Mouse (Mus musculus) right cerebral cortex, postnatal 25 days (tissue): ENCODE measurements at regions not wholly inside any gene's neighbourhood (a gene's known extent, or its start where the extent isn't known, plus 50 kb on each side); places are given as distances from the start of the nearest gene placed in this dataset.

ENCODE experiments used
- DNase-seq: peaks from one replicate; pipeline ENCODE4 v3.0.0; 2022

GRCm38 (mm10) chr12:118784643-118785042 is 61.5 kb upstream of the Sp8 start:
- DNase-seq = no peak

GRCm38 (mm10) chr12:118781978-118782377 is 64.2 kb upstream of the Sp8 start:
- no peak for DNase-seq

- no peak for DNase-seq
These were observed 70.6 kb upstream of the Sp8 start for GRCm38 (mm10) chr12:118775463-118776064.

GRCm38 (mm10) chr12:118772790-118773189 is 73.3 kb upstream of the Sp8 start:
- no peak for DNase-seq

GRCm38 (mm10) chr12:118766472-118766871 is 79.7 kb upstream of the Sp8 start:
- no peak for DNase-seq

GRCm38 (mm10) chr12:118754076-118754475 is 92.1 kb upstream of the Sp8 start:
- DNase-seq = no peak

GRCm38 (mm10) chr12:118739103-118739502 is 107.0 kb upstream of the Sp8 start:
- no peak for DNase-seq

- no peak for DNase-seq
These were observed 120.2 kb upstream of the Sp8 start for GRCm38 (mm10) chr12:118725891-118726290.

- no peak for DNase-seq
These were observed 126.1 kb upstream of the Sp8 start for GRCm38 (mm10) chr12:118719878-118720573.

GRCm38 (mm10) chr12:118716824-118717223 is 129.3 kb upstream of the Sp8 start:
- no peak for DNase-seq

- peak; percentile 9 for DNase-seq
These were observed 139.5 kb upstream of the Sp8 start for GRCm38 (mm10) chr12:118706626-118707025.

- DNase-seq = no peak
These were observed 141.3 kb upstream of the Sp8 start for GRCm38 (mm10) chr12:118704826-118705225.

- no peak for DNase-seq
These were observed 142.4 kb upstream of the Sp8 start for GRCm38 (mm10) chr12:118703730-118704129.

- DNase-seq = no peak
These were observed 143.0 kb upstream of the Sp8 start for GRCm38 (mm10) chr12:118703068-118703662.

GRCm38 (mm10) chr12:118701838-118702237 is 144.3 kb upstream of the Sp8 start:
- no peak for DNase-seq

- DNase-seq = no peak
These were observed 148.0 kb upstream of the Sp8 start for GRCm38 (mm10) chr12:118698110-118698509.

- DNase-seq = no peak
These were observed 151.4 kb upstream of the Sp8 start for GRCm38 (mm10) chr12:118694701-118695100.

- DNase-seq = no peak
These were observed 163.2 kb upstream of the Sp8 start for GRCm38 (mm10) chr12:118682902-118683301.

GRCm38 (mm10) chr12:118677989-118678388 is 168.1 kb upstream of the Sp8 start:
- DNase-seq = no peak

- no peak for DNase-seq
These were observed 184.6 kb upstream of the Sp8 start for GRCm38 (mm10) chr12:118661575-118661974.

- no peak for DNase-seq
These were observed 185.0 kb upstream of the Sp8 start for GRCm38 (mm10) chr12:118661214-118661486.

- DNase-seq = no peak
These were observed 185.5 kb upstream of the Sp8 start for GRCm38 (mm10) chr12:118660384-118661213.

GRCm38 (mm10) chr12:118659240-118660120 is 186.6 kb upstream of the Sp8 start:
- no peak for DNase-seq
